Mouse (Mus musculus) MEL (cell line): ENCODE data around the gene Zfp105. TPM values are rescaled to one million over a fixed set of nuclear protein-coding genes. Genes with fewer than 3 reads are reported as not detected.

Source experiments
- DNase-seq: peaks from one replicate; pipeline ENCODE4 v3.0.0; 2011; ENCODE audit warnings: low read depth, low spot score
- H3K27ac ChIP-seq: 2 replicates; pipeline ENCODE4 v1.5.1; 2012; ENCODE audit warnings: low read depth, mild to moderate bottlenecking, control low read depth, low read length, moderate library complexity; ENCODE audit not compliant: control insufficient read depth
- H3K27me3 ChIP-seq, 2 experiments: fragments of 150-350 bp in 1 of 2; sonication (generic) in 1 of 2; 2 replicates each; pipeline ENCODE4 v1.6.1; 2012; ENCODE audit warnings: low read length in 2 of 2, mild to moderate bottlenecking in 2 of 2, improper control_type of control experiment in 1 of 2, moderate library complexity in 1 of 2; ENCODE audit not compliant: insufficient read depth in 2 of 2, control insufficient read depth in 1 of 2
- H3K36me3 ChIP-seq, 2 experiments: 2 replicates each; pipeline ENCODE4 v1.6.1; 2012 to 2014; ENCODE audit warnings: low read length in 2 of 2, improper control_type of control experiment in 1 of 2, inconsistent platforms in 1 of 2, mild to moderate bottlenecking in 1 of 2; ENCODE audit not compliant: insufficient read depth in 2 of 2, control insufficient read depth in 1 of 2
- H3K4me1 ChIP-seq, 2 experiments: fragments of 150-350 bp in 1 of 2; sonication (generic) in 1 of 2; 2 replicates each; pipeline ENCODE4 v1.6.1; 2012; ENCODE audit warnings: low read length in 2 of 2, improper control_type of control experiment in 1 of 2, mild to moderate bottlenecking in 1 of 2; ENCODE audit not compliant: insufficient read depth in 2 of 2, control insufficient read depth in 1 of 2
- H3K4me3 ChIP-seq, 2 experiments: fragments of 150-350 bp in 1 of 2; sonication (generic) in 1 of 2; 2 replicates each; pipeline ENCODE4 v1.5.1; 2012; ENCODE audit warnings: low read depth in 2 of 2, low read length in 2 of 2, mild to moderate bottlenecking in 2 of 2, moderate library complexity in 2 of 2, control low read depth in 1 of 2, improper control_type of control experiment in 1 of 2; ENCODE audit not compliant: control insufficient read depth in 1 of 2, insufficient read depth in 1 of 2
- H3K79me2 ChIP-seq: 2 replicates; pipeline ENCODE4 v1.6.1; 2012; ENCODE audit warnings: mild to moderate bottlenecking, low read length, moderate library complexity; ENCODE audit not compliant: control insufficient read depth, poor library complexity, insufficient read depth
- H3K9ac ChIP-seq: 2 replicates; pipeline ENCODE4 v1.6.1; 2012; ENCODE audit warnings: low read depth, mild to moderate bottlenecking, control low read depth, low read length, moderate library complexity; ENCODE audit not compliant: control insufficient read depth, poor library complexity, severe bottlenecking
- H3K9me3 ChIP-seq: fragments of 150-350 bp; sonication (generic); replicated peaks from 2 replicates; pipeline ENCODE4 v1.6.1; 2012; ENCODE audit warnings: mild to moderate bottlenecking, low read length, improper control_type of control experiment, moderate library complexity; ENCODE audit not compliant: insufficient read depth
- BHLHE40 ChIP-seq: IDR thresholded peaks from 2 replicates; pipeline ENCODE4 v1.6.1; 2012; ENCODE audit warnings: low read depth, mild to moderate bottlenecking, inconsistent platforms, low read length, improper control_type of control experiment, borderline replicate concordance
- CHD1 ChIP-seq: IDR thresholded peaks from 2 replicates; pipeline ENCODE4 v1.6.1; 2012; ENCODE audit warnings: low read depth, mild to moderate bottlenecking, inconsistent platforms, low read length, improper control_type of control experiment
- CHD2 ChIP-seq: IDR thresholded peaks from 2 replicates; pipeline ENCODE4 v1.6.1; 2011; ENCODE audit warnings: low read length, improper control_type of control experiment
- E2F4 ChIP-seq: IDR thresholded peaks from 2 replicates; pipeline ENCODE4 v1.6.1; 2011; ENCODE audit warnings: low read depth, low read length, improper control_type of control experiment, borderline replicate concordance
- EP300 ChIP-seq, 2 experiments: IDR thresholded peaks; 2 replicates each; pipeline ENCODE4 v1.6.1; 2011; ENCODE audit warnings: improper control_type of control experiment in 2 of 2, low read length in 2 of 2, low read depth in 1 of 2, mild to moderate bottlenecking in 1 of 2
- GABPA ChIP-seq: IDR thresholded peaks from 2 replicates; pipeline ENCODE4 v1.6.1; 2012; ENCODE audit warnings: low read depth, mild to moderate bottlenecking, inconsistent platforms, low read length, improper control_type of control experiment, moderate library complexity
- GATA1 ChIP-seq: IDR thresholded peaks from 2 replicates; pipeline ENCODE4 v1.6.1; 2011; ENCODE audit warnings: low read depth, low read length, improper control_type of control experiment
- HCFC1 ChIP-seq: IDR thresholded peaks from 2 replicates; pipeline ENCODE4 v1.6.1; 2012; ENCODE audit warnings: low read depth, mild to moderate bottlenecking, inconsistent platforms, low read length, improper control_type of control experiment, moderate library complexity
- JUND ChIP-seq: IDR thresholded peaks from 2 replicates; pipeline ENCODE4 v1.6.1; 2011; ENCODE audit warnings: low read depth, mild to moderate bottlenecking, improper control_type of control experiment, low read length
- MAFK ChIP-seq: IDR thresholded peaks from 2 replicates; pipeline ENCODE4 v1.6.1; 2011; ENCODE audit warnings: low read depth, mild to moderate bottlenecking, low read length, improper control_type of control experiment, borderline replicate concordance
- MAX ChIP-seq: IDR thresholded peaks from 2 replicates; pipeline ENCODE4 v1.6.1; 2011; ENCODE audit warnings: low read length, improper control_type of control experiment
- MEF2A ChIP-seq: IDR thresholded peaks from 2 replicates; pipeline ENCODE4 v1.6.1; 2014; ENCODE audit warnings: low read depth, mild to moderate bottlenecking, inconsistent platforms, low read length, improper control_type of control experiment; ENCODE audit not compliant: poor library complexity, insufficient replicate concordance, severe bottlenecking; ENCODE audit errors: extremely low read depth
- MXI1 ChIP-seq: IDR thresholded peaks from 2 replicates; pipeline ENCODE4 v1.6.1; 2011; ENCODE audit warnings: mild to moderate bottlenecking, low read depth, low read length, improper control_type of control experiment
- MYB ChIP-seq: IDR thresholded peaks from 2 replicates; pipeline ENCODE4 v1.6.1; 2011; ENCODE audit warnings: mild to moderate bottlenecking, low read depth, low read length, improper control_type of control experiment
- MYC ChIP-seq: IDR thresholded peaks from 2 replicates; pipeline ENCODE4 v1.6.1; 2011; ENCODE audit warnings: low read depth, mild to moderate bottlenecking, low read length, improper control_type of control experiment, moderate library complexity
- SMC3 ChIP-seq: IDR thresholded peaks from 2 replicates; pipeline ENCODE4 v1.6.1; 2011; ENCODE audit warnings: low read depth, low read length, improper control_type of control experiment
- TAL1 ChIP-seq: IDR thresholded peaks from 2 replicates; pipeline ENCODE4 v1.6.1; 2012; ENCODE audit warnings: mild to moderate bottlenecking, inconsistent platforms, low read length, moderate library complexity, mixed read lengths
- UBTF ChIP-seq: IDR thresholded peaks from 2 replicates; pipeline ENCODE4 v1.6.1; 2012; ENCODE audit warnings: low read depth, mild to moderate bottlenecking, inconsistent platforms, low read length, improper control_type of control experiment, moderate library complexity, borderline replicate concordance; ENCODE audit not compliant: insufficient read depth
- USF1 ChIP-seq: IDR thresholded peaks from 2 replicates; pipeline ENCODE4 v1.6.1; 2014; ENCODE audit warnings: low read depth, mild to moderate bottlenecking, inconsistent platforms, low read length, improper control_type of control experiment, moderate library complexity
- USF2 ChIP-seq, 2 experiments: IDR thresholded peaks; 2 replicates each; pipeline ENCODE4 v1.6.1; 2011 to 2012; ENCODE audit warnings: improper control_type of control experiment in 2 of 2, low read length in 2 of 2, borderline replicate concordance in 1 of 2, inconsistent platforms in 1 of 2, low read depth in 1 of 2, mild to moderate bottlenecking in 1 of 2; ENCODE audit not compliant: insufficient read depth in 1 of 2
- ZC3H11A ChIP-seq: IDR thresholded peaks from 2 replicates; pipeline ENCODE4 v1.6.1; 2012; ENCODE audit warnings: low read depth, mild to moderate bottlenecking, inconsistent platforms, low read length, improper control_type of control experiment
- ZNF384 ChIP-seq: IDR thresholded peaks from 2 replicates; pipeline ENCODE4 v1.6.1; 2012; ENCODE audit warnings: low read depth, mild to moderate bottlenecking, inconsistent platforms, low read length, improper control_type of control experiment
- polyA plus RNA-seq, 2 experiments: library from polyadenylated mRNA; stranded (reverse) in 1 of 2; unstranded in 1 of 2; fragments of >175 nt in 1 of 2; fragments of >200 nt in 1 of 2; gene quantifications; 2 replicates each; pipeline versions ENCODE4 v1.2.1 to v1.2.4; 2012; ENCODE audit warnings: low replicate concordance in 2 of 2, low read depth in 1 of 2; ENCODE audit not compliant: insufficient read length in 2 of 2, insufficient read depth in 1 of 2, missing spikeins in 1 of 2
- total RNA-seq: library from RNA; depleted of rRNA; stranded (reverse); fragments of 300-350 nt; gene quantifications from 2 replicates; pipeline ENCODE4 v1.2.3, GENCODE M21; 2012; rRNA removed

The Zfp105 gene
- total RNA-seq (not detected in 2 replicates), polyA plus RNA-seq (not detected)

GRCm38 (mm10) chr9:122922936-122923381 lies at the start of gene Zfp105:
Zfp105 (plus strand) TSS chr9:122923072.
- no peaks in the 10 kb centered on the region for H3K36me3 ChIP-seq
- TF ChIP-seq E2F4 (no peak), ZC3H11A (no peak), USF2 (IDR thresholded peaks at IDR 0.05; ENCODE audit: borderline replicate concordance in 1 of 2, insufficient read depth in 1 of 2, low read depth in 1 of 2, low read length in 2 of 2) (no peak), USF1 (no peak), JUND (no peak)
- H3K4me1 ChIP-seq, result no peaks in the 10 kb centered on the region
- no peak within 1 kb of the TSS for H3K4me3 ChIP-seq
- H3K9ac ChIP-seq, result no peak within 1 kb of the TSS
- no peak within 1 kb of the TSS for H3K27ac ChIP-seq
- no peak for DNase-seq
- no peaks in the 10 kb centered on the region for H3K79me2 ChIP-seq
- H3K9me3 ChIP-seq, result no peaks in the 10 kb centered on the region
- peaks cover 2 to 6% of the 10 kb centered on the region in 2 experiments for H3K27me3 ChIP-seq

- Histone ChIP-seq H3K9me3 (no peaks in the 10 kb centered on the region), H3K27me3 (no peaks in the 10 kb centered on the region)
- DNase-seq, result no peak
- TF ChIP-seq E2F4 (no peak), BHLHE40 (no peak)
- TF ChIP-seq, all 39 proteins: peak for 0
- Histone ChIP-seq H3K79me2 (no peaks in the 10 kb centered on the region), H3K4me3 (no peak overlapping the region), H3K4me1 (no peaks in the 10 kb centered on the region), H3K9ac (no peak overlapping the region), H3K36me3 (no peaks in the 10 kb centered on the region), H3K27ac (no peak overlapping the region)
Observed at GRCm38 (mm10) chr9:122874653-122875052, 48.2 kb upstream of the Zfp105 start.

- Histone ChIP-seq H3K27ac (no peak overlapping the region), H3K4me3 (no peak overlapping the region), H3K79me2 (no peaks in the 10 kb centered on the region), H3K27me3 (no peaks in the 10 kb centered on the region), H3K36me3 (no peaks in the 10 kb centered on the region), H3K4me1 (no peaks in the 10 kb centered on the region), H3K9ac (no peak overlapping the region), H3K9me3 (no peaks in the 10 kb centered on the region)
- no peak for TF ChIP-seq CHD1
- no peak for TF ChIP-seq MYC
- TF ChIP-seq UBTF, result no peak
- no peak for TF ChIP-seq E2F4
- no peak for TF ChIP-seq MYB
- no peak for TF ChIP-seq GATA1
- TF ChIP-seq MEF2A, result no peak
- TF ChIP-seq ZNF384, result no peak
- no peak for TF ChIP-seq EP300 (IDR thresholded peaks at IDR 0.05; ENCODE audit: low read depth in 1 of 2, low read length in 2 of 2)
- no peak for TF ChIP-seq BHLHE40
- no peak for TF ChIP-seq MAX
- TF ChIP-seq SMC3, result no peak
- no peak for TF ChIP-seq TAL1
- TF ChIP-seq GABPA, result no peak
- TF ChIP-seq CHD2, result no peak
- no peak for TF ChIP-seq ZC3H11A
- no peak for TF ChIP-seq USF1
- no peak for TF ChIP-seq HCFC1
- no peak for TF ChIP-seq MXI1
- no peak for TF ChIP-seq MAFK
- DNase-seq, result no peak
Observed at GRCm38 (mm10) chr9:122875145-122875544, 47.7 kb upstream of the Zfp105 start.
